Comparison of ENCODE assay signal across 7 mouse cellular contexts in the genomic region with DNA sequence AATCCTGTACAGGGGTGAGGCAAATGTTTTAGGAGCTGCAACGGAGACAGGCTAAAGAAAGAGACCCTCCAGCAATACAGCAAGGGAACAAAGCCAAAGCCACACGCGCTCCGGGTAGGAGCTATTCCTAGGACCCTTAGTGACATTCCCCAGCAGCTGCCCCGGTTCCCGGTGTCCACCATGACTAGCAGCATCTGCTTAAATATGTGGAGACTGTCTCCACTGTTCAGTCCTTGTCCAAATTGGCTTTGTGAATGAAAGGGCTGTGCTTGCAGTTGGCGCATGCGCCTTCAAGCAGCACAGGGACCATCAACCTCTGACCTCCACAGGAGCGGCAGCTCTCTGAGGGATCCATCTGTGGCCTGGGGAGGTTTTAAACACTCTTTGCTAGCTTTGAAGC. TPM values are rescaled to one million over a fixed set of nuclear protein-coding genes. Genes with fewer than 3 reads are reported as not detected.
DNase-seq lines count a peak whose midpoint lies in the region; ATAC-seq and TF ChIP-seq lines count a peak whose summit lies in the region.

No protein-coding gene starts in this region.

- H3K9ac ChIP-seq in intestine, embryonic 15.5 days = no peak overlapping the region
- H3K9ac ChIP-seq in liver, postnatal 0 days (replicated peaks) = no peak overlapping the region

- no peaks in the 10 kb centered on the region for H3K36me3 ChIP-seq in intestine, embryonic 15.5 days
- H3K36me3 ChIP-seq in liver, postnatal 0 days (replicated peaks; ENCODE audit: insufficient read depth, low read length) = no peaks in the 10 kb centered on the region

- H3K4me3 ChIP-seq in intestine, embryonic 15.5 days (replicated peaks) = no peak overlapping the region
- H3K4me3 ChIP-seq in liver, postnatal 0 days (ENCODE audit: low read depth, low read length) = no peak overlapping the region

- ATAC-seq in intestine, embryonic 15.5 days = no peak
- ATAC-seq in liver, postnatal 0 days = peak; percentile 43; the same call in 1 of the 2 replicates

- no peak overlapping the region for H3K27ac ChIP-seq in intestine, embryonic 15.5 days
- H3K27ac ChIP-seq in liver, postnatal 0 days (ENCODE audit: low read depth) = no peak overlapping the region

- 63% methylated on average over 9 of the region's 9 CpGs for WGBS in intestine, embryonic 15.5 days
- WGBS in liver, postnatal 0 days (ENCODE audit: insufficient replicate concordance) = 56% methylated on average over 9 of the region's 9 CpGs

- peak; percentile 39 for DNase-seq in ZHBTc4 (ENCODE audit: low read depth, low spot score)
- DNase-seq in embryo, embryonic 10 days (ENCODE audit: low spot score) = peak; percentile 51
- DNase-seq in liver, postnatal 0 days = no peak
- no peak for DNase-seq in cerebellum, postnatal 36 days
- DNase-seq in layer of hippocampus, adult 9-11 months = no peak
- DNase-seq in spleen, postnatal 36 days (ENCODE audit: low spot score in 2 of 2) = no peak

- no peaks in the 10 kb centered on the region for H3K9me3 ChIP-seq in intestine, embryonic 15.5 days
- no peaks in the 10 kb centered on the region for H3K9me3 ChIP-seq in liver, postnatal 0 days (ENCODE audit: low read length)

- H3K27me3 ChIP-seq in intestine, embryonic 15.5 days (replicated peaks) = no peaks in the 10 kb centered on the region
- H3K27me3 ChIP-seq in liver, postnatal 0 days (ENCODE audit: insufficient read depth, low read length) = no peaks in the 10 kb centered on the region

- no peak for TF ChIP-seq EP300 in liver, postnatal 0 days (IDR thresholded peaks at IDR 0.05; ENCODE audit: low read depth)

- peaks cover 16% of the 10 kb centered on the region for H3K4me1 ChIP-seq in intestine, embryonic 15.5 days (replicated peaks)
- H3K4me1 ChIP-seq in liver, postnatal 0 days (ENCODE audit: insufficient read depth) = peaks cover 20% of the 10 kb centered on the region

- no peak for TF ChIP-seq CTCF in liver, postnatal 0 days (IDR thresholded peaks at IDR 0.05; ENCODE audit: low read depth)

- peak overlapping the region; percentile 49 for H3K4me2 ChIP-seq in intestine, embryonic 15.5 days (replicated peaks)
- peak overlapping the region; percentile 7; the same call in 1 of the 2 replicates for H3K4me2 ChIP-seq in liver, postnatal 0 days (ENCODE audit: low read depth, low read length)

RNA-seq across cellular contexts. Expression of a gene that starts 41.9 kb away (rescaled TPM):
- 68.9 and 76.8 TPM in 2 replicates for polyA plus RNA-seq in intestine, embryonic 15.5 days (2015; fragmentation: Nextera tagmentation; extraction: Ambion mirVana)
- polyA plus RNA-seq in liver, postnatal 0 days (2015; fragmentation: Nextera tagmentation; extraction: Ambion mirVana) = 4.9 and 5.9 TPM in 2 replicates

Comparison
In these comparisons a context has a peak if more than half of its experiments do, and no peak if none do; other contexts are left out.
1. DNase-seq: peak in ZHBTc4 (single experiment) and embryo, embryonic 10 days (single experiment); none in liver, postnatal 0 days (single experiment), cerebellum, postnatal 36 days (0 of 2), layer of hippocampus, adult 9-11 months (single experiment) and spleen, postnatal 36 days (0 of 2).
2. RNA of a gene that starts 41.9 kb away (polyA plus RNA-seq): 68.9 to 76.8 TPM in intestine, embryonic 15.5 days; 4.9 to 5.9 TPM in liver, postnatal 0 days; every median in the first group is over 10 times any median in the second.